Mouse (Mus musculus) left cerebral cortex, adult 2 months (tissue): ENCODE results near the gene Sfxn4. TPM values are rescaled to one million over a fixed set of nuclear protein-coding genes. Genes with fewer than 3 reads are reported as not detected.
A peak's percentile ranks its signal among the peaks of the same experiment; 100 is the strongest.

ENCODE experiments used
- DNase-seq, 2 experiments: peaks; one replicate each; pipeline ENCODE4 v3.0.0; 2021 to 2022; ENCODE audit warnings: low spot score in 2 of 2, mixed read lengths in 1 of 2; ENCODE audit errors: extremely low spot score in 1 of 2
- H3K27ac ChIP-seq: fragments of 200-600 bp; 2 replicates; pipeline ENCODE4 v1.8.1; 2022
- H3K4me3 ChIP-seq: fragments of 200-600 bp; 2 replicates; pipeline ENCODE4 v1.8.1; 2022
- CTCF ChIP-seq: fragments of 200-600 bp; IDR thresholded peaks from 2 replicates; pipeline ENCODE4 v1.8.1; 2022; ENCODE audit warnings: antibody characterized with exemption, mild to moderate bottlenecking, moderate library complexity
- intact Hi-C: fragments of 180-260 bp; cut with DNase I; formaldehyde crosslinking; loops from one replicate; pipeline ENCODE4 v1.15.1; 2025
- total RNA-seq, 2 experiments: library from RNA; stranded (reverse); gene quantifications; 2 replicates each; pipeline ENCODE4 v1.2.3; 2021

The Sfxn4 gene
- total RNA-seq, 2 experiments from 2014 or later, result 14.7 to 15.2 TPM

DNA sequence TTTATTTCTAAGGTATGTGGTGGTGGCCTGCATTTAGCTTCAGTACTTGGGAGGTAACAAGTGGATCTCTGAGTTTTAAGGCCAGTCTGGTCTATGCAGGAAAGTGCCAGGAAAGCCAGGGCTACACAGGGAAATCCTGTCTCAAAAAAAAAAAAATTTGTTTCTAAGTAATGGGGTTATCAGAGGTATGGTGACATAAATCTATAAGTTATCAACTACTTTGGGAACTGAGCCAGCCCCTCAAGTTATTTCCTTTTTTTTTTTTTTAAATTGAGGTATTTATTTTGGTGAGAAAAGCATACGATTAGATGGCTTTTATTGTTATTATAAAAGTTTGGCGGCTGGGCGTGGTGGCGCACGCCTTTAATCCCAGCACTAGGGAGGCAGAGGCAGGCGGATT is 48.1 kb downstream of the Sfxn4 start:
- TF ChIP-seq CTCF, result no peak
- Histone ChIP-seq H3K27ac (no peak overlapping the region), H3K4me3 (no peak overlapping the region)
- no peak for DNase-seq
- intact Hi-C loops, result no loop called here

DNA sequence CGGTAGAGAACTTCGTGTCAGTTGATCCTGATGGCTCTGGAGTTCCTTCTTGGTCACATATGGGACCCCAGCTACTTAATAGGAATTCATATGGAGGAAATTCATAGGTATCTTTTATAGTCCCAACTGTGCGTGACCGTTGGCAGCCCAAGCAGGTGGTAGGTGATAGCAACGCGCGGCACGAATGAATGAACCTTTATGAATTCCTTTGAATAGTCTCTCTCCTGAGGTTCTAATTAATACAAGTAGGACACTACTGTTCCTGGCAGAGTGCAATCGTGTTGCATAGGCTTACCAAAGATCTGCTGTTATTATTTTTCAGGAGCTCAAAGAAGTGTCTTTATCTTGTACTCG is 49.3 kb downstream of the Sfxn4 start:
- H3K4me3 ChIP-seq, result peak overlapping the region; percentile 88
- no peak for TF ChIP-seq CTCF
- DNase-seq, result peak in 1 of 2 experiments; percentile 14
- H3K27ac ChIP-seq, result peak overlapping the region; percentile 79
- intact Hi-C loops, result no loop called here

DNA sequence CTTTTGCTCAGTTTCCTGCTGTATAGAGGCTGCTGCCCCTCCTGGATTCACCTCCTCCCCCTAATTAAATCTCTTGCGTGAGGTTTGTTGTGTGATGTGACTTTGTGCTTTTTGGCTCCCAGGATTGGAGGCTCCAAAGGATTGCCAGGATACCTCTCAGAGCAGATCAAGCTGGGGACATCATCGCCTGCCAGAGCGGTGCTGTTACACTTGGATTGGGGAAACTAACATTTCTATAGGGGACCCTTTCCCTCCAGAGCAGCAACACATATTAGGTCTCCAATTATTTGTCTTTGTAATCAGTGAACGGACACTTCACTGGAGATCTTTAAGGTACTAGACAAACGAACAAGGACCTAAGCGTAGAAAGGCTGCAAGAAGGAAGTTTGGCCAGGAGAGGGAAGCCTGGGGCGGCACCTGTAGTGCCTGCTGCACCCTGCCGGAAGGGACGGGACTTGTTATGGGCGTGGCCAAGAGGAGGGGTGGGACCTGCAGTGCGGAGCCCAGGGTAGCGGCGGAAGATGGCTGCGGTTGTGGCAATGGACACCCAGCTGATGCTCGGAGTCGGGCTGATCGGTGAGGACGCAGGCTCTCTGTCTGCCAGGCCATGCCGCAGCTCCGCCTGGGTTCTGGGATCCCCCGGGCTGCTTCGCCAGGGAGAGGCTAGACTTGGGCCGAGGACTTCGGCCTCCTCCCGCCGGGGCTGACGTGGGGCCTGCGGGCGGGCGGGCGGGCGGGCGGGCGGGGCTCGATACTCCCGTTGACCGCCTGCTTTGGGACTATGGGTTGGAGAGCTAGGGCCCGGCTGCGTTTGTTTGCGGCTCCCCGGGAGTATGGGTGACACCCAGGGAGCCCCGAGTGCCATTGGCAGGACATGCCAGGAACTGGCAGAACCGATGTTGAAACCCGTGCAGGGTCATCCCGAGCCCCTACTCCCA is 49.9 kb downstream of the Sfxn4 start, which contains the start of gene Fam45a:
Fam45a (plus strand) TSS at position 488 of the 938 bp plus-strand sequence.
- peak within 1 kb of the TSS; percentile 79 for H3K27ac ChIP-seq

DNA sequence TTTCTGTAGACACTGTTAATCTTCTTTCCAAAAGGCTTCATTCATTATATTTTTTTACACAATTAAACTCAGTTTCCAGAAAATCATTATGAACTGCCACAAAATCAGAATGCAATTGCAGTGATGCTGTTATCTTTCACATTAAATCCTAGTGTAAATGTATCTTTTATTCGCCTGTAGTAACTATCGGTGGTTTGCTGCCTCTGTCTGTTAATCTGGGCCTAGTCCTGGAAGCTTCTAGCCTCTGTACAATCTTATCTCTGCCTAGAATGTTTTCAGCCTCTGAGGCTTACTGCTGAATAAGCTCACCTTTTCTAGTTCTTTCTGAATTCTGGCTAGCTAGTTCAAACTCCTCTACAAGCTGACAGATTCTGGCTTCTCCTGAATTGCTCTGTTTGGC is 51.4 kb downstream of the Sfxn4 start:
- Histone ChIP-seq H3K4me3 (no peak overlapping the region), H3K27ac (no peak overlapping the region)
- intact Hi-C loops, result no loop called here
- DNase-seq, result no peak
- TF ChIP-seq CTCF, result no peak

More for the DNA sequence above, 49.9 kb downstream of the Sfxn4 start, which contains the start of gene Fam45a:
- DNase-seq, result peak; percentile 88 to 89
- intact Hi-C loops, result loop anchor here (1.0 kb wide), 1 partner anchor 21 kb away; the partner anchor contains the start of gene Eif3a
- TF ChIP-seq CTCF, result peak; percentile 80
- peak within 1 kb of the TSS; percentile 88 for H3K4me3 ChIP-seq

DNA sequence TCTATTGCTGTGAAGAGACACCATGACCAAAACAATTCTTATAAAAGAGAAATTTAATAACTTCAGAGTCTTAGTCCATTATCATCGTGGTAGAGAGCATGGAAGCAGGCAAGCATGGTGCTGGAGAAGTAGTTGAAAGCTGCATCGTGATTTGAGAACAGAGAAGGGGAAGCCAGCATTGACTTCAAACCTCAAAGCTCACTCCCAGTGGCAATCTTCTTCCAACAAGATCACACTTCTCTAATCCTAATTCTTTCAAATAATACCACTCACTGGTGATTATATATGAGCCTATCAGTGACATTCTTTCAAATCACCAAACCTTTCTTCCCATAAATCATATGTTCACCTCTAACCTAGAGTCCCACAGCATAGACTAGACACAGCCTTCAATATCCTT is 56.4 kb downstream of the Sfxn4 start:
- intact Hi-C loops, result no loop called here
- no peak for DNase-seq
- Histone ChIP-seq H3K27ac (no peak overlapping the region), H3K4me3 (no peak overlapping the region)
- no peak for TF ChIP-seq CTCF

DNA sequence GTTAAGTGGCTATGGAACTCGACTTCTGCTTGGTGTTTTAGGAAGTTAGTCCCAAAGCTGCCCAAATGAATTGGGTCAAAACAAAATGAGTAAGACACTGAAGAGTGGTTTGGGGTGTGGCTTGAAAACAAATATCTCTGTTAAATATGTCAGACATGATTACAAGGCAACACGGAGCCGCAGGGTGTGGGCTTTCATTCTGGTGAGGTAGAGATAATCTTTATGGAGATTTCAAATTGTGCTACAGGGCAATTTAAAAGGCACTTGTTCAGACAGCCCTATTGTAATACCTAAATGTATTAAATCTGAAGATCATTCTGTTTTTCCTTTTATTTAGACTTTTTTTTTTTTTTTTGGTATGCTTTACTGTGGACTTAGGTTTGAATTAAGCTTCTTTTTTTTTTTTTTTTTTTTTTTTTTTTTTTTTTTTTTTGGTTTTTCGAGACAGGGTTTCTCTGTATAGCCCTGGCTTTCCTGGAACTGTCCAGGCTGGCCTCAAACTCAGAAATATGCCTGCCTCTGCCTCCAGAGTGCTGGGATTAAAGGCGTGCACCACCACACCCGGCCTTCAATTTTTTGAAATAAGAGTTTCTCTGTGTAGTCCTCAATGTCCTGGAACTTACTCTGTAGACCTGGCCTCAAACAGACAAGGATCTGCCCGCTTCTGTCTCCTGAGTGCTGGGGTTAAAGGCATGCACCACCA is 61.3 kb downstream of the Sfxn4 start:
- DNase-seq, result no peak
- intact Hi-C loops, result no loop called here
- TF ChIP-seq CTCF, result no peak
- Histone ChIP-seq H3K4me3 (no peak overlapping the region), H3K27ac (no peak overlapping the region)

DNA sequence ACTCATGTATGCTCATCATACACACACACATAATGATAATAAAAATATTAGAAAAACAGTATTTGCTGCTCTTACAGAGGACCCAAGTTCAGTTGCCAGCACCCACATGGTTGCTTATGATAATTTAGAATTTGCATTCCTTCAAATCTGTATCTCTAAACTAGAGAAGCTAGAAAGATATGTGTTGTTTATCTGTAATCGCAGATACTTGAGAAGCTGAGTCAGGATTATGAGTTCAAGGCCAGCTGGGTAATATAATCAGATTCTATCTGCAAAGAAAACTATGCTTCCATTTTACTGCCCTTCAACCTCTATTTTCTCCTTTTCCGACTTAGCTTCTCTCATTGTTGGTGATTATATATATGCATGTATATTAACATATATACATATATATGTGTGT is 63.9 kb downstream of the Sfxn4 start:
- DNase-seq, result no peak
- no peak overlapping the region for H3K4me3 ChIP-seq
- no peak for TF ChIP-seq CTCF
- intact Hi-C loops, result no loop called here
- no peak overlapping the region for H3K27ac ChIP-seq

DNA sequence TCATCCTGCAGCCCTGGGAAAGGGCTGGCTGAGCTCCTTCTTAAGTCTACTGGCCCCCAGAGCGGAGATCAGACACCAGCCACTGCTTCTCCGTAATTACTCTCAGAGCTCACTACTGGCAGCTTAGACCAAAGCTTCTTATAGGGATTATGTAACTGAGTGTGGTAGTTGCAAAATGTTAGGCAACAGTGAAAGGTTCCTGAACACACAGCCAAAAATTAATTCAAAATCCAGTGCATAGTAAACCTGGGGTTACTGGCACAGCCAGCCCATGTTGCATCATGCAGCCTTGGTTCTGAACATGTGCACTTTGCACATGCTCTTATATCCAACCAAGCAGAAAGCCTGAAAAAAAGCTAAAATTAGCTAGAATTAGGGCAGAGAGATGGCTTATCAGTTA is 66.0 kb downstream of the Sfxn4 start:
- intact Hi-C loops, result no loop called here
- H3K4me3 ChIP-seq, result no peak overlapping the region
- DNase-seq, result no peak
- TF ChIP-seq CTCF, result no peak
- no peak overlapping the region for H3K27ac ChIP-seq

DNA sequence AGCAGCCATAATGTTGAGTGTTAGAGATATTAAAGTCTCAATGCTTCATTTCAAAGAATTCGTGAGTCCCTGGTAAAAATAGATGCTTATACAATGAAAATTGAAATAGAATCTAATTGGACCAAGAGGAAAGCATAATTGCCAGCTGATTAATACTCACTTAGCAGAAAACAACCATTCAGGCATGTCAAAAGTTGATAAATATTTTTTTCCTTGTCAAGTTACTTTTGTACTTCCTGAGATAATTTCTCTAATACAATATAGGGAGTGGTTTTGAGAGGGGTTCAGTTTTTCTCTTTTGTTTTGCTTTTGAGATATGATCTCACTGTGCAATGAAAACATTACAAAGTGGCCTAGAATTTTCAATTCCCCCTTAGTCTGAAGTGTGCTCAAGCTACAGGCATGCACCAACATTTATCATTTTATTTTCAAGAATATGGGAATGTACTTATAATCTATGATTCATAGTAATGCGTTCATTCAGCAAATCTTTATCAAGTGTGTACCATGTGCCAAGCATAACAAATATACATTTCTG is 68.0 kb downstream of the Sfxn4 start:
- Histone ChIP-seq H3K4me3 (no peak overlapping the region), H3K27ac (no peak overlapping the region)
- no peak for TF ChIP-seq CTCF
- DNase-seq, result no peak
- intact Hi-C loops, result no loop called here

DNA sequence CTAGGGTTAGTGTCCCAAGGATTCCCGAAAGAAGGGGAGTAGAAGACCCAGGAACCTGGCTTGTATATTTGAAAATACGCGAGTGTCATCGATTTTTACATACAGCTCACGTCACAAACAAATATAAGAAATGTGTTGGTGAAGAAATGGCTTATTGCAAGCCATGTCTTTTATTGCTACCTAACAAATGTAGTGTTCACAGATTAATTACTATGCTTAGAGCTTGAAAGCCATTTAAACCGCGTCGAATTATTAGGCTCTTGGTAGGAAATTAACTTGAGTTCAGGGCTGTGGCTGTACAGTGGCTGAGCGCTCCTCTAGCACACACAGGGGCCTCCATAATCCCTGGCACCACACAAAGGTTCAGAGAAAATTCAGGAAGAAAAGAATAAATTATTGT is 70.1 kb downstream of the Sfxn4 start:
- intact Hi-C loops, result loop anchor here (2.0 kb wide), 1 partner anchor 70 kb away; the partner anchor contains the start of gene Sfxn4
- peak overlapping the region; percentile 99 for H3K4me3 ChIP-seq
- no peak for TF ChIP-seq CTCF
- H3K27ac ChIP-seq, result peak overlapping the region; percentile 100
- DNase-seq, result no peak

DNA sequence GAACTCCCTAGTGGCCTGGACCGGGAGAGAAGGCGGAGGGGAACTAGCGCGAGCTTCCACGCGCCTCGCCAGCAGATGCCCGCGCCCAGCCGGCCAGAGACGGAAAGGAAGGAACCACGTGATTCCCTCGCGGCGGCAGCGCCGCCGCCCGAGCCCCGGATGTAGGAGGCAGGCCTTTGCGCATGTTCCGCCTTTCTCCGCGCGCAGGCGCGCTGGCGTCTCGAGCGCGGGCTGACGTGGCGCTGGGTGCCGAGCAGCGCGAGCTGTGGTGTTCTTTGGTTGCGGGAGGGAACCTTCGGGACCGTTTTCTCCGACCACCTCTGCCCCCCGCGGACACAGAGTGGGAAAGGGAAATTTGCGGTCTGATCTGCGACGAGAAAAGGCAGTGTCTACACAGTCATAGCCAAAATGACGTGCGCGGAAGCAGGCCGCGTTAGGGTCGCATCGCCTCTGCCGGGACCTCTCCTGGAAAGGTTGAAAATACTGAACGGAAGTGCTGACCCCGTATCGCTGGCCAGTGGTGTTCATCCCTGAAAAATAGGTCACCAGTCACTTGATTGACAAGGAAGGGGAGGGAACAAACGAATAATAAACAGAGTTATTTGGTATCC is 70.6 kb downstream of the Sfxn4 start, which contains the start of gene Eif3a:
Eif3a (minus strand) TSS at position 108 of the 611 bp plus-strand sequence.
- peak within 1 kb of the TSS; percentile 99 for H3K4me3 ChIP-seq
- peak; percentile 96 for DNase-seq
- TF ChIP-seq CTCF, result no peak; the same call in 1 of the 2 replicates
- intact Hi-C loops, result loop anchor here (1.0 to 2.0 kb wide), 2 partner anchors 21 to 70 kb away; partner anchors contain the start of genes Fam45a and Sfxn4
- peak within 1 kb of the TSS; percentile 100 for H3K27ac ChIP-seq
